Mouse (Mus musculus): Measurements from ENCODE around the gene Luc7l3.

Gene Luc7l3

DNA sequence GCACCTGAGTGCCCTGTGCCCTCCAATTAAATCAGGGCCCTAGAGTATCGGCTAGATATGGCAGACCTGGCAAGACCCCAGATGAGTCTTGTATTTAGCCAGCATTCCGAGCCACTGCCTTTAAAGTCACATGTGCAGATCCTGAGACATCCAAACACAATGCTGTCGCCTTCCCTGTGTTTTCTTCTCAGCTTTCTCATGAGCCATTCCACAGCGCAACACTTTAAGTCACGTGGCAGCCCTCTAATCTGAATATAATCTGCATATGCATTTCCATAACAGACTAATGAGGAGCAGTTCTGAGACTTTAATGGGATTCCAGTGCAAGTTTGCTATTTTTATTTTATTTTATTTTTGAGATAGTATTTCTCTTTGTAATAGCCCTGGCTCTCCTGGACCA, 66.1 kb downstream of the Luc7l3 start:
- DNase-seq = no peak

DNA sequence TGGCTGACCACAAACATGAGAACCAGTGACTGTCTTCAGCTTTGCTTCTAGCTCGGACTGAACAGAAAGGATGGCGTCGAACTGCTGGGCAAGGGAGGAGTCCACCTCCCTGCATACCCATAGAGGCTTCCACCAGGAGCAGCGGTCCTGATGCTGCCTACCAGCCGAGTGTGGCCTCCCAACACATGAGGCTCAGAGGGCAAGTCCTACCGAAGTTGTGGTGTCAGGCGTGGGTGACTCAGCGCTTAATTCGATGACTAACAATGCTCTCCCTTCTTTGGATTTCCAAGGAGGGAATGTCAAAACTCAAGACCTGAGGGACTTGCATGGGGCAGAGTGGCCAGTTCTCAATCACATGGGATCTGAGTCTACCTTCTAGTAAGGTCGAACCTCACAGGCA, 68.1 kb downstream of the Luc7l3 start:
- DNase-seq = no peak

DNA sequence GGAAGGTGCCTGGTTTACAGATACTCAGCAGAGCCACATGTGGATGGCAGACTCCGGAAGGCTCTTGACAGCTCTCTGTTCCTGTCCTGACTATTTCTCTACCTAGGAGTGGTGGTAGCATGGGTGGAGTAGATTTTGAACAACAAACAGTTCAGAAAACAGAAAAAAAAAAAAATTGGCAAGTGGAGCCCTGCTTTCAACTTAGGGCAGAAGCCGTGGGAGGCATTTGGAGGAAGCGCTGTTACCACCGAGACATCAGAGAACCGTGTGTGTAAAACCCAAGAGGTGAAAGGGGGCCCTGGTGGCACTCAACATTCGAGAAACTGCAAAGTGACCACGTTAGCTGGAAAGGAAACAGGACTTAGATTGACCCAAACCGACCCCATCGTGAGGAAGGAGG, 68.6 kb downstream of the Luc7l3 start:
- DNase-seq = no peak

DNA sequence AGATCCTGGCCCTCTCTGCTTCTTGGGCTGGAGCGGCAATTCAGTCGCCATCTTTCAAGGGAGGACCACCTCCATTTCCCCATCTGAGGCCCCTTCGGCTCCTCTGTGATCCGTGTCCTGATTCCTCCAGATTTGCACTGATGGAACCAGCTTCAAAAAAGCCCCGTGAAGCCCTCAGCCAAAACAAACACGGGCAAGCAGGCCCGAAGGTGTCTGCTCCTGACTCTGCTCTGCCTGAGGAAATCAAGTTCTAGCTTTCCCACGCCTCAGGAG, 75.1 kb downstream of the Luc7l3 start:
- no peak for DNase-seq

DNA sequence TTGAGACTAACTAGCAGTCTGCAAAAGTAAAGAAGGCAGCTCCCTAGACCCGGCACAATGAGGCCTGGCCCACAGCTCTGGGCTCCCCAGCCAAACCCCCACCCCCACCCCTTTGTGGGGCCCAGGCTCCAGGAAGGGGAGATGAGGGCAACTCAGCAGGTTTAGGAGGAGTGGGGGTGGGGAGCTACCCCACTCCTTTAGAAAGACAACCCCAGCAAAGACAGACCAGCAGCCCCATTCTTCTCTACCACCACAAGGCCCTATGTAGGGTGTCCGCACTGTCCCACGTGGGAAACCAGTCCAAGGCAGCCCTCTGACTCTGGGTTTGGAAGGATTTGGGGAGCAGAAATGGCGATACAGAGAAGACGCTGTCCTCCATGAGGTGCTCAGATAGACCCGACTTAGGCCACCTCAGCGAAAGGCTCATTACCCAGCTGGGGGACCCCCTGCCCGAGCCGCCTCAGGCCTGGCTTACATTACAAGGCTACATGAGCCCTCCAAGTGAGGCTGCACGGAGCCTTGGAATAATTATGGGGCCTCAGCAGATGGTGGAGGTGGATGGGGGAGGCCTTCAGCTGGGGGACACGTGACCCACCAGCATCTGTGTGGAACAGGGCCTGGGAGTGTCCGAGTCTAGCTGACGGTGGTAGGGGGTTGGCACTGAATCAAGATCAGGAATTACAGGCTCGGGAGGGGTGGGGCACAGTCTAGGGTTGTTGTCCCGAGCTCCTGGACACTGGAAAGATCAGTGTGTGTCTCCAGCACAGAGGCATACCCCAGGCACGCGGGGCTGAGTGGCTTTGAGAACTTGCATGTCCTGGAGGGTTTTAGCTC, 75.6 kb downstream of the Luc7l3 start, which contains the start of gene Wfikkn2:
Gene Wfikkn2 (minus strand): TSS at position 51 of the 834 bp plus-strand sequence.
- DNase-seq = peak; percentile 30 to 39

DNA sequence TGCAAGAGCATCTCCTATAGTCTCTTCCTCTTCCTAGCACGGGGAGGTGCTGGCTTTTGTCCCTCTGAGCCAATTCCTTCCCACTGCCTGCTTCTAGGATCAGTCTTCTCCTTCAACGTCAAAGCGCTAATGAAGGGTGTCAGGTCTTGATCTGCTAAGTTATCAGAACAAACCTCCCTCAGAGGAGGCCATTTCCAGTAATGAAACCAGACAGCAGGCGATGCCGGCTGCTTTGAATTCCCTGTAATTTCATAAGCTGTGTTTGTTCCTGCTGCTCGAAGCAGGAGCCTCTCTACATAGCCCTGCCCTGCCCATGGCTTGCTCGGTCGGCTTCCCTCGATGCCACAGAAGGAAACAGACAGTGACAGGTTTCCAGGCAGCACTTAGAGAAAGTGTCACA, 77.4 kb downstream of the Luc7l3 start:
- DNase-seq = no peak

DNA sequence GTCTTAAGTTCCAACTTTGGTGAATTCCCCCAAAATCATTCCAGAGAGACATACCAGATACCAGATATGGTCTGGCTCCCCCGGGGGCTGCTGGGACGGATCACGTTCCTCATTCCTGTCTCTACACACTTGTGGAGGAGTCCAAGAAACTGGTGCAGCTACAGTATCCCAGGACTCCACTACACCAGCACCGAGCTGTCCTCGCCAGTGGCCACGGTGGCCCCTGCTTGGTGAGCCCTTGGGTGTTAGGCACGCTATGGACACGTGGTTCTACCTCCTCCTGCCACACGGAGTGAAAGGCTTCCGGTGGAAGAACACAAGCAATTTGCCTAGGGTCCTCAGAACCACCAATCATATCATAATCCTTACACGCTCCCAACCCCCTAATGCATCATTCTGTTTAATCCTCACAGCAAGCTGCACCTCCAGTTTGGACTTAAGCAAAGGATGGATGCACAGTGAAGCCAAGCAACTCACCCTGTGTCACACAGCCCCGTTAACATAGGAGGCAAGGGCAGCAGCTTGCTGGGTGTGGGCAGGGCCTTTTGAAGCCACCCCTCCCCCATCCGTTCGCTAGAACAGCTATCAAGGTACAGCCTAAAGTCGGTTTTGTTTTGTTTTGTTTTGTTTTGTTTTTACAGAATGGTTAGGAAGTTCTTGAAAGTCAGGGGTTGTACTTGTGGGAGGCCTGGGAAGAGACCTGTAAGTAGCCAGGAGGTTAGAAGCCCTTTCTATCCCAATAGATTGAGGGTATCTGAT, 78.2 kb downstream of the Luc7l3 start:
- DNase-seq = peak in 1 of 2 experiments; percentile 10

DNA sequence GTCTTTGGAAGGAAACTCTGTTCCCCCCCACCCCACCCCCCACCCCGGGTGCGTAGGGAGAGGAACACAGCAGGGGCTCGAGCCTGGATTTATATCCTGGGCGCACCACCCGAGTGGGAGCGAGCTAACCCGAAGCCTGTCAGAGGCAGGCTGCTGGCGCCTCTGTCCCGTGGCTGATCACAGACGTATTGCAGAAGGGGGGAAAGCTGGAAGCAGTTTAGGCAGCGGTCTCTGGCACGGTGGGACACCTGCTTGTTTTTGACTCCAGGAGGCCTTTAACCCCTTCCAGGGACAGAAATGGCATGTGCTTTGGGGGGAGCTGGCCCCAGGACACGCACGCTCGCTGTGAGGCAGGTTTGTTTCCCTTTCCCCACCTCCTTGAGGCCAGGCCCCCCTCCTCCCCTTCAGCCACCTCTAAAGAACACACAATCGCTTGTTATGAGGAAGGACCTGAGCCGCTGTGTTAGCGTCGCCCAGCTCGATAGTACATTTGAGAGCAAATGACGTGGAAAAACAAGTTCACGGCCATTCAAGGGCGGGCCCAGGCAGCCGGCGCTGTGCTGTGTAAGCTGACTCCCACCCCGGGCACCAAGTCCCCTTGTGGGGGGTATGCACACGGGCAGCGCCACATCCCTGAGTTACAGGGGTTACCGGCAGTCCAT, 78.9 kb downstream of the Luc7l3 start:
- DNase-seq = no peak

DNA sequence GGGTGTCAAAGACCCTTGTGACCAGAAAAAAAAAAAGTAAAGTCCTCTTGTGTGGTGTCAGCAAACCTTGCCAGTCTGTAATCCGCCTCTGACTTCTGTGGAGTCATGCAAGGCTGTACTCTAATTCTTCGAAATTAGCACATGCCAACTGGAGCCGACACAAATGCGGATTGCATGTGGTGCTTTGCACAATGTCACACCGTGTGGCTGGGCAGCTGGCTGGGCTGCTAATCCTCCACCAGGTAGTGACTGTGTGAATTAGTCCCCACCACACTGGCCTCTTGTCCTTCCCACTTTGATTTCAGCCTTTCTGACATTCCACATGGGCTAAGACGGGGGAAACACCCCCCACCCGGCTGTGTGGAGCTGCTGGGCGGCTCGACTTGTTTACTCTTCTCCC, 82.1 kb downstream of the Luc7l3 start:
- peak in 1 of 2 experiments; percentile 18 for DNase-seq

DNA sequence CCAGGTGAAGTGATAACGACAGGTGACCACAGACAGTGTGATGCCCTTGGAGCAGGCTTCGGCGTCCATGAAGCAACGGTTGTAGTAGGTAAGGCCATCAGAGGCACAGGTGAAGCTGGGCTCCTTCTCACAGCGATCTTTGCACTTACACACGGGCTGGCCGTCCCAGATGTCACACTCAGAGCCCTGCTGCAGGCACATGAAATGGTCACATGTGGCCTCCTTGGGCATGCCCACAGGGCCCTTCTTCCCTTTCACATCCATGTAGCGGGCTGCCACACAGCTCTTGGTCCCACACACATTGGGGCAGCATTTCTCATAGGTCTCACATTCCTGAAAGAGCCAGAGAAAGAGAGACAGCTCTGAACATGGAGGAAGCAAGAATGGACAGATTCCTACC, 83.0 kb downstream of the Luc7l3 start:
- DNase-seq = no peak

Measured in cerebellum, postnatal 25 days (tissue).